Mouse (Mus musculus) forelimb bud, embryonic 11.5 days (tissue): ENCODE results near the gene Fpgs.
A peak's percentile ranks its signal among the peaks of the same experiment; 100 is the strongest.

ENCODE experiments used
- DNase-seq: peaks from one replicate; pipeline ENCODE4 v3.0.0-alpha.2; 2012; ENCODE audit warnings: low read depth, low spot score

Fpgs gene

DNA sequence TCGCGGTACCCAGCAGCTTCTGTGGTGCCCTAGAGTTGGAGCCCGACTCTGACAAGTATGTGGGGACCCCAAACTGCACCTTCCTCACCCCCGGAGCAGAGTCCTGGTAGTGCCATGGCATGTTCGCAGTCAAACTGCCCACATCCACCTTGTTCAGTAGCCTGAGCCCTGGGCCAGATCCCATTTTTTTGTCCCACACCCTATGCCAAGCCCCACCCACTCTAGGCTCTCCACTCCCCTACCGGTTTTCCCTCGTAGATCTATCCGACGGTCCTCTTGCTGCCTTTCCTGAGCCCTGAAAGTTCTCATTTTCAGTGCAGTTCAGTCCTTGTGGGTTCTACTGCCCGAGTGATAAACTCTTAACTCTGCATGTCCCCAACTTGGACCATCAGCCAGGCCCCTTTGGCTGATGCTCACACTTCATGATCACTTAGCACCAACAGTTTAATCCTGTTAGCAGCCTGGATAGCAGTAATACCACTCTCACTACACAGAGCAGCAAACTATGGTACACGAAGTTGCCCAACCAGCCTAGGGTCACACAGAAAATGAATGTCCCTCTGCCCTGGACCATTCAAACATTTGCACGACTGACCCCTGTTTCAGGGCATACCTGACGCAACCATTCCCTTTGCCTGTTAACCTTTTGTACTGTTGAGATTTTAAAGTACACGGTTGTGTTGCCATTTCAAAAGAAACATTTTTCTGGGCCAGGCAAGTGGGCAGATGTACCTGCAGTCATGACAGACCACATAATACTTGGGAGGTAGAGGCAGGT is 2.8 kb downstream of the Fpgs start:
- no peak for DNase-seq

DNA sequence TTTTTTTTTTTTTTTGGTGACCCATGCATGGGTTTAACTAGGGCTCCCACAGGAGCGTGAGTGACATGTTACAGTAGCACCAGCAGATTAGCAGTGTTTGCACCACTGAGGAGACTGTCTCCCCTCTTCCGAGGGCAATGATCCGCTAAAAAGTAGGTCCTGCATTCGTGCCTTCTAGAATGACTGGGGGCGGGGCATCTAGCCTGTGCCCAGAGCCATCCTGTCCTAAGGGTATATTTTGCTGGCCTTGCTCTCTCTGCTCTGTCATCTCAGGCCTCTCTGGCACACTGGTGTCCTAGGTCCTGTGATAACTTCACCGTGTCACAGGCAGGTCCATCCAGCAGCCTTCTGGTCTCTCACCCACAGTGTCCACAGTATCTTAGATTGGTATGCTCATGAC is 4.3 kb downstream of the Fpgs start:
- no peak for DNase-seq

DNA sequence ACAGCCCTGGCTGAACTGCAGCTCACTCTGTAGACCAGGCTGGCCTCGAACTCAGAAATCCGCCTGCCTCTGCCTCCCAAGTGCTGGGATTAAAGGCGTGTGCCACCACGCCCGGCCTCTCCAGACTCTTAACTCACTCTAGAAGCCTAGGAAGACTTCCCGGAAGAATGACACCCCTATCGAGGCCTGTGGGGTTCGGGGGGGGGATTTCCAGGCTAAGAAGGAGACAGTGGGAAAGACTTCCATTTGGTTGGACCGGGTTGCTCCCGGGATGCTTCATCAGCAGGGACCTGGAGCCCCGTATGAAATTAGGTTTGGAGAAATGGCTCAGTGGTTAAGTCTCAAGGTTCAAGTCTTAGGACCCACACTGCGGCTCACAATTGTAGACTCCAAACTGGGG is 9.3 kb downstream of the Fpgs start:
- DNase-seq: no peak

DNA sequence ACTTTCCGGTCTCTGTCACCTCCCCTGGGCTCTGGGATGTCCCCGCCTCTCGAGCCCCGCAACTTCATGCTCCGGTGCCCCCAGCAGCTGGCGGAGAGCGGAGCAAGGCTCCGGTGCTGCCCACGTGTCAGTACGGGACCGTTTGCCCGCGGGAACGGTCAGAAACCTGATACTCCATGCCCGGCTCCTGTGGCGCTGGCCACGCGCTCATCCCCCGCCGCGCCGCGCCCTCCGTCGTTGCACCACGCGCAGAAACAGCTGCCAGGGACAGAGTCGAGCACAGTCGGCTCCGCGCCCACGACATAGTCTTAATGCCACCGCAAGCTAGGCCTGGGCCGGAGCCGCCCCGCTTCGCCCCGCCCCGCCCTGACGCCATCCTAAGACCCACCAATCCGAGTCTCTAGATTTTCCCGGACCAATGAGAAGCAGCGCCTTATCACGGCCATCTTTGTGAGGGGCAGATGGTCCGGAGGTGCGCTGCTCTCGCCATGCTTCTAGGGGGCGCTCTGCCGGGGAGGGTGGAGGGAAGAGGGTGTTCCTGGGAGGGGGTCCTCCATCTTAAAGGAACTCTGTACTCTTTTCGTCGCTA is 10.0 kb downstream of the Fpgs start:
- DNase-seq: peak; percentile 97

DNA sequence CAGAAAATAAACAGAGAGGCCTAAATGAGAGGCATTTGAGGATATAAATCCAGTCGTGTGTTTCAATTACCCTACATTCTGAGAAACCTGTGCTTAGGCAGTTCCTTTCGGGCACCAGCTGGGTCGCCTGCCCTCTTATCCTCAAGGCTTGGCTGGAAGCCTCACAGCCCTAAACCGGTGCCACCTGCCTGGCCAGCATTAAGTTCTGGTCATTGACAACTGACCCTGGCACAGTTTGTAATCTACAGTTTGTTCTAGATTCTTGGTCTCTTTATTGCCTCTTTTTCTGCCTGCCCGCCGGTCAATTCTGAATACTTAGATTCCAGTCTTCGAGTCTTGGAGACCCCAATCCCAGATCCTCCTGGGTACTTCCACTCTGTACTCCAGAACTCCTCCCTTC is 10.7 kb downstream of the Fpgs start:
- DNase-seq: no peak

DNA sequence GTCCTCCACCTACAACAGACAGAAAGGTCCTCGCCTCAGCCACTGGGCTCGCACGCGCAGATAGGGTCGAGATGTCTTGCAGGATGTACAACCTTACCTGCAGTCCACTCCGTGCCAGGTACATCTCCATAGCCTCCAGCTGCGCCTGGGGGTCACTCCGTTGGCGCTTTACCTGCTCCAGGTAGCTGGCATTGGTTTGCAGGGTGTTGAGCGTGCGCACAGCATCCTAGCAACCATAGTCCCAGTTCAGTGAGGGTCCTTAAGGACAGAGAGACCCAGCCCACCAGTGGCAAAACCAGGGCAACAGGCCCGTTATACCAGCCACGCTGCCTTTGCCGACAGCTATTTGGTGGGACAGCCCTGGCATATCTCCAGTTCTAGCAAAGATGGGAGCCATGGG is 11.4 kb downstream of the Fpgs start:
- DNase-seq: no peak

DNA sequence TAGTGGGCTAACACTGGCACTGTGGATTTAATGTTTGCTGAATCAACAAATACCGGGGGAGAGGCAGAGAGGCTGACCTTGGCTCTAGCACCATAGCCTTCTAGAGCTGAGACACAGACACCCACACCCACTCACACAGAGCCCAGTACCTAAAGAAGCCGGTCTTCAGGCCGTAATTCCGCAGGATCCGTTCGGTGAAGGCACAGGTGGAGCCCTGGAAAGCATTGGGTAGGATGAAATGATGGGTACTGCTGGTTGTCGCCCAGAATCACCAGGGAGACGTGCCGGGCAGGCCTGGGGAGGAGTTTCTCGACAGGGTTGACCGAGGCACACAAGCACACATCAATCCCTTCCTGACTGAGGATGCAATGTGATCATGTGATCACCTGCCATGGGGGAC is 12.9 kb downstream of the Fpgs start:
- DNase-seq: no peak

DNA sequence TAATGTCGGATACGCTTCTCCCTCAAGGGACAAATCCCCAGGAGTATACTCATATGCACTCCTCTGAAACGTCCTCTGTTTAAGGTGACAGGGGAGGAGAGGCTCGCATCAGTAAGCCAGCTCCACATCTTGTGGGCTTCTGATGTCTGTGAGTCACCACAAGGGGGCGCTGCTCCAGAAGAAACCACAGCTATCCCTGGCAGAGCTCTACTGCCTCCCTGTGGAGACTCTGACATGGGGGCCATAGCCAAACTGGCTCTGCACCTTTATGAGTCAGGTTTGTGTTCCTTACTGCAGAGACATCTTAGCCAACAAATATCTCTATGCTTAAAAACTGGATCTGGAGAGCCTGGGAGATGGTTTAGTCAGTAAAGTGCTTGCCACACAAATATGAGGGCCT is 14.5 kb downstream of the Fpgs start:
- peak; percentile 94 for DNase-seq

DNA sequence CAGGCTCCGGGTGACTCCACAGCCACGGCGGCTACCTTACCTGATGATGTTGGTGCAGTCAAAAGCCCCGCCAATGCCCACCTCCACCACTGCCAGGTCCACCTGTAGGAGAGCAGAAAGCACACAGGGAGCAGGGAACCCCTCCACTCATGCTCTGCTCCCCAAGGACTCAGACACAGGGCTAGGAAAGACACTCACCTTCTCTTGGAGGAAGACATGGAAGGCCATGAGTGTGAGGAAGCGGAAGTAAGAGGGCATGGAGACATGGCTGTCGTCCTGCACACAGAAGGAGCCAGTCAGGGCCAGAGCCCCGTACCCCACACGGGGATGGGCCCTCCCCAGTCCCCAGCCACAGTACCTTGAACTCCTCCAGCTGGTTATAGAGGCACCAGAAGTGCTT is 16.4 kb downstream of the Fpgs start:
- no peak for DNase-seq

DNA sequence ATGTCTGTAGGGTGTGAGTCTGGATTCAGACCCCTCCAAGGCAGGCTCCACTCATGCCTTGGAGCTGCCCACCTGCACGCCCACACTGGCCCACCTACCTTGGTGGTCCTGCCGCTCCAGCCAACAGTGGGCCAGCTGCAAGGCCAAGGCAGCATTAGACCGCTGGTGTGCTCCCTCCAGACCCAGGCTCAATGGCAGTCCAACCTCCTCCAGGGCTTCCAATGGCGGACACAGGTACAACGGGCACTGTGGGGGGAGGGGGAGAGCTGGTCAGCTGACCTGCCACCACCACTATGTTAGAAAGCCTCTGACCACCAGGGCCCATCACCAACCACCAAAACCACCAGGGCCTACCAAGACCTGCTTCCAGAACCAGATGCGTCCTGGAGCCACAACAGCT is 17.3 kb downstream of the Fpgs start:
- DNase-seq: no peak

DNA sequence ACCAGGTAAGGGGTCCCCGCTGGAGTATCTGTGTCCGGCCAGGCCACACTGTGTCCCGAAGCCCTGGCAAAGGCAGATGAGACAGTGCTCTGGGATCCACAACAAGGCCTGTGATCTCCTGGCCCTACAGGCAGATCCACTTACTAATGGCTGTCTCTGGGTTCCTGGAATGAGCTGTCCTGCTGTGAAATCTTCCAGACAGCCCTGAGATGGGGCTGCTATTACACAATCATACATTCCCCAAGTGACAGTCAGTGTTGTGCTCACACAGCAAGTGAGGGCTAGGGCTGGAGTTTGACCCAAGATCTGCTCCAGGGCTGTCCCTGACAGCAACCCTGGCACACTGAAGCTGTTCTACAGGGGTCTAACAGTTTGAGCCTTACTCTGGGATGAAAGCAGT is 18.1 kb downstream of the Fpgs start:
- DNase-seq: no peak

DNA sequence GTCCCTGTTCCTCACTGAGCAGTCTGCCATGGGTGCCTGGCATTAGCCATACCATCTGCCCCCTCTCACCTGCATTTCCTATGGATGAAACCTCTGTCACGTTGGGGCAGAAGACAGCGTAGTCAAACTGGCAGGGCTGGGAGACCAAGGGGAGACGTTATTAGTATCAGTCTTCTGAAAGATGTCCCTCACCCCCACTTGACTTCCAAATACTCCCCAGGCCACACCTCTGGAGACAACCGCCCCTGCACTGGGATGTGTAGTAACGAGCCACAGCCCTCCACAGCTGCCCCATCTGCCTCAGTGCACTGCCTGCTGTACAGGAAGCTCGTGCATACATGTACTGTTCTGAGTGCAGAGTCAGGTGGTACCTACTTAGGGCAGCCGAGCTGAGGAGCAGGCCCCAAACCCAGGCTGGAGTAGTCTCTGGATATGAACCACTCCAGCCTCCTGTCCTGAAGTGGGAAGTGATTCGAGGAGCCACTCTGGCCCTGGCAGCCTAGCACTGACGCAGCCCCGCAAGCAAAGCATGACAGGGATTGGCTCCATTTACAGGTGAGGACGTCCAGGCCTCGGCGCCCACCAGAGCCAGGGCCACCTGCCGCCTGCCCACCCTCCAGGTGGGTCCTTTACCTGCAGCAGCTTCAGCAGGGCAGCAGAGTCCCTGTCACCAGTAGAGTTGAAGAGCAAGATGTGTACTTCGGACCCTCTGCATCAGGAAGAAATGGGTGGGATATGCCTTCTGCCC is 19.1 kb downstream of the Fpgs start:
- DNase-seq: no peak

DNA sequence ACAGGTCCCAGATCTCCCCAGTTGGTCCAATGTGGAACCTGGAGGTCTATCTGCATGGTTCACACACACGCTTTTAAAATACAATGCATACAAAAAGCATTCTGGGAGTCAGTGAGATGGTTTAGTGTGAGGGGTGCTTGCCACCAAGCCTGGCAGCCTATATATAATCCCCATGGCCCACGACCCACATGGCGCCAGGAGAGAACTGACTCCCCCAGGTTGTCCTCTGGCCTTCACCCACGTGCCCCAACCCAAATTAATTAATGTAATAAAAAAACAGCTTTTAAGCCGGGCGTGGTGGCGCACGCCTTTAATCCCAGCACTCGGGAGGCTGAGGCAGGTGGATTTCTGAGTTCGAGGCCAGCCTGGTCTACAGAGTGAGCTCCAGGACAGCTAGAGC is 20.2 kb downstream of the Fpgs start:
- DNase-seq: no peak

DNA sequence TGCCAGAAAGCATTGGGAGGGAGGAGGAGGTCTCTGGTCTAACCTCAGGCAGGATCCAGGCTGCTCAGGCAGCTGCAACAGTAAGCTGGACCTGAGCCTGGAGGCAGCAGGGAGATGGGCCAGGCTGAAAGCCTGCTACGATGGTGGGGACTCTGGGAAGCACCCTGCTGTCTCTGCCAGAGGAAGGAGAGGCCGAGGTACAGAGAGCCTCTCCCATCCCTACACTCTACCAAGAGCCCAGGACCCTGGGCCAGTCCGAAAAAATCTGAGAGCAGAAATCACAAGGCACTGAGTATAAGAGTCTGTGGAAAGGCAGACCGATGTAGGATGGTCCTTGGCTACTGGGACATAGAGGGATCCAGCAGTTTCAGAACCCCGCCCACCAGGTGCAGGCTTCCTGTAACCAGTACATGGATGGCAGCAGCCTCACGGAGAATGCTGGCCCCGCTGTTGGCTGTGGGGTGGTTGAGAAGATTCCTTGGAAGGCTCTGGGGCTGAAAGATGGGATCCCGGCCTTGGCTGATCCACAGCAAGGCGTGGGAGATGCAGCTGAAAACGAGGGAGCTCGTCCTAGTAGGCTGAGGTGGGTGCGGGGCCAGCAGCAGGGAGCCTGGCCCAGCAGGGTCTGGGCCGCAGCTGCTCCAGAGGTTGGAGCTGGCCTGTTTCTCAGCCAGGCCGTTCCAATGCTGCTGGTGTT is 21.1 kb downstream of the Fpgs start:
- no peak for DNase-seq

DNA sequence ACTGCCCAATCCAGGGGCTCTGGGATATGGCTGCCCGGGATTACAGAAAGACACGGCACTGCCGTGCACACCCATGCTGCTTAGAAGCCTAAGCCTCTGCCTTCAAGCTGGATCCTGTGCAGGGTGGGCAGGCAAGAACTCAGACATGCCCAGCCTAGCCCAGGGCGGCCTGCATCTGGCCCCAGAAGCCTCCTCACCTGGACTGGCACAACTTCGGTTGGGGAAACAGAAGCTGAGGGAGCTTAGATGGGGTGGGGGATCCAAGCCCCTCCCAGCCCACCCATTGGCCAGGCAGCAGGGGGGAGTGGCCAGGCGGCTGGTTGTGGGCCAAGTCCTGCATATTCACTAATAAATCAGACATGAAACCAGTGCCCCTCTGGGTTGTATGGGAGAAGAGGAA is 22.2 kb downstream of the Fpgs start:
- no peak for DNase-seq

DNA sequence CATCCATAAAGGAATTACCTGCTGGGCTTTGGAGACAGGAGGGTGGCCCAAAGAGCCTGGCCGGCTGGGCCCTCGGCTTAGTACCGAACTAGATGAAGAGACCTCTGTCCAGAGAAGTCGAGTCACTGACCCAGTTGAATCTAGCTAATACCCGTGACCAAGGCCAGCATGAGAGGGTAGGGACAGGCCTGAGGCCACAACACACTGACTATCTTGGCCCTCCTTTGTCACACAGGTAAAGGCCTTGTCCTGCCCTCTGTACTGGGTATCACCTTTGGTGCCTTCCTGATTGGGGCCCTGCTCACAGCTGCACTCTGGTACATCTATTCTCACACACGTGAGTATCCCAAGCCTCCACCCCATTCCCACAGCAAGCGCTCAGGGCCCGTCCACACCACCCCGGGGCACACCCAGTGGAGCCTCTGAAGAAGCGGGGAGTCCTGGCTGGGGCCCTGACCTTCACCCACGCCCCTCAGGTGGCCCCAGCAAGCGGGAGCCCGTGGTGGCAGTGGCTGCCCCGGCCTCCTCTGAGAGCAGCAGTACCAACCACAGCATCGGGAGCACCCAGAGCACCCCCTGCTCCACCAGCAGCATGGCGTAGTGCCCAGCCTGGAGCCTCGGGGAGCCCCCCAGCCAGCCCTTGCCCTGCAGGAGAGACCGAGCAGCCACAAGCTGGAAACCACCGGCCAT is 22.8 kb downstream of the Fpgs start:
- DNase-seq: no peak

DNA sequence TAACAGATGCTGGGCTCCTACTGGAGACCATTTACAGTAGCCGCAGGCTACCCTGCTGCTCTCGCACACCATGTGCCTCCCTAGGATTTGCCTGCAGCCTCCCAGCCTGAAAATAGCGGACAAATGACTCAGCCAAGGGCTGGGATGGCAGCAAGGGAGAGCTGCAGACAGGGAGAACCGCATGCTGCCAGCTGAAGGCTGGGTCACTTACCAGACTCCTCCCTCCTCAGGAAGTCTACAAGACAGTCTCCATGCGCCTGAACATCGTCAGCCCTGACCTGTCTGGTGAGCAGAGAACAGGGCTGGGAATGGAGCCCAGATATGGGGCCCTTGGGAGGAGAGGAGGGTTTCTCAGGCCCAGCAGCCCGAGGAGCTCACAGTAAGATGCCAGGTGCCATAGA is 23.9 kb downstream of the Fpgs start:
- no peak for DNase-seq

DNA sequence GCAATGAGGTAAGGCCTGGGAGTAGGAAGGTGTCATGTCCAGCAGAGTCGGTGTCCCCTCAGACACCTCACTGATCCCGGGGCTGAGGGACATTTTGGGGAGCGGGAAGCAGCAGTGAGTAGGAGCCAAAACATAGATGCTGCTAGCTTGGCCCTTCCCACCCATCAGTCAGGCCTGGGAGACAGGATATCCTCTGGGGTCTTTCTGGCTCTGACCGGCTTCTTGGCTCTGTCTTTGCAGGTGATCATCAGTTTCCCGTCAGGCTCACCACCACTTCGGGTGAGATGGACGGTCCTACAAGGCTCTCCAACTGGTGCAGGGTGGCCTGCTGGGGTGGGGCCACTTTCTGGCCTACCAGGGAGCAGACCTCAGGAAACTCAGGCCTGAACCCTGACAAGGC is 26.3 kb downstream of the Fpgs start:
- no peak for DNase-seq

DNA sequence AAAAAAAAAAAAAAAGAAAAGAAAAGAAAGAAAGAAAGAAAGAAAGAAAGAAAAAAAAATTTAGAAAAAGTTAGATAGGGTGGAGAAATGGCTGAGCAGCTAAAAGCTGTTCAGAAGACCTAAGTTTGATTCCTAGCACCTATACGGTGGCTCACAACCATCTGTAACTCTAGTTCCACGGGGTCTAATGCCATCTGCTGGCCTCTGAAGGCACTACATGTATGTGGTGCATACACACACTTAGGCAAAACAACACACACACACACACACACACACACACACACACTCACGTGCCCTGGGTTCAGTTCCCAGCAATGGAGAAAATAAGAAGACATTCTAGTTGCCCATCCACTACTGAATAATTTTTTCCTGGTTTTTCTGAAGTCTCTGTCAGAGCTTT is 27.1 kb downstream of the Fpgs start:
- no peak for DNase-seq

DNA sequence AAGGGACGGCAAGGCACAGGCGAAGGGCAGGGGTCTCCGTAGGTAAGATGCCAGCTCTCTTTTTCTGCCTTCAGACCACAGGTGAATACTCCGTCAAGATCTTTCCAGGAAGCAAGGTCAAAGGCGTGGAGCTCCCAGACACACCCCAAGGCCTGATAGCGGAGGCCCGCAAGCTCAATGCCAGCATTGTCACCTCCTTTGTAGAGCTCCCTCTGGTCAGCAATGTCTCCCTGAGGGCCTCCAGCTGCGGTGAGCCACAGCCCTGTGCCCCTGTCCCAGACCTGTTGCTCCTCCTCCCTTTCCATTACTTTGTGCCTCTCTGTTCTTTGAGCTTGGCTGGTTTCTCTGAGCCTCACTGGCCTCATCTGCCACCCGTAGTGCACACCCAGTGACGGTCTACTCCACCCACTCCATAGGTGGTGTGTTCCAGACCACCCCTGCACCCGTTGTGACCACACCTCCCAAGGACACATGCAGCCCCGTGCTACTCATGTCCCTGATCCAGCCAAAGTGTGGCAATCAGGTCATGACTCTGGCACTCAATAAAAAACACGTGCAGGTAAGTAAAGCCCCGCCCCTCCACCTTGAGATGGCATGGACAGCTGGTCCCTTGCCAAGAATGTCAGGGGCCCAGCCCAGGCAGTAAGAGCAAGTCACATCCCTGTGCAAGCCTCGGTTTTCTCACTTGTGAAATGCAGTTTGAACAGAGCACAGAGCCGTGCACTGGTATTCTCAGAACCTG is 30.6 kb downstream of the Fpgs start:
- DNase-seq: no peak
